22 mouse cellular contexts compared by ENCODE assay signal in the genomic region with DNA sequence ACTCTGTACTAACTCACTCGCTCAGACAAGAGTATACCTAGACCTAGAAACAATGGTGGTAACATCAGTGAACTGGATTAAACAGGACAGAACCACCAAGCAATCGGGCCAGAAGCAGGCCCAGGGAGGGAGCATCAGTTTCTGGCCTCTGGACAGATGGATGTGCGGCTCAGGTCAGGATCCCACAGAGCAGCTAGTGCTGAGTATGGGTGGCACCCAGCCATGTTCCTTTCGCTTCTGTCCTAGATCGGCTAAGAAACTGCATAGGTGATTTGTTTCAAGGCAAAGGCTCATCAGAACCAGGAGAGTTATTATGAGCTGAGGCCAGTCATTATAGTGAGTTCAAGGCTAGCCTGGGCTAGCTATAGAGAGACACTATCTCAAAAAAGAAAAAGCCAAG. TPM values are rescaled to one million over a fixed set of nuclear protein-coding genes. Genes with fewer than 3 reads are reported as not detected.
DNase-seq lines count a peak whose midpoint lies in the region; ATAC-seq lines count a peak whose summit lies in the region.
"Had no signal": no experiment of that assay in that cellular context is flagged by ENCODE, and none has a peak within 500 bp of the region (broad histone marks: within the 10 kb centered on the region; RNA-seq: fewer than 3 reads in every experiment).

No protein-coding gene starts in this region.

- H3K9me3 ChIP-seq in midbrain, embryonic 11.5 days (ENCODE audit: control insufficient read depth, low read length) = no peaks in the 10 kb centered on the region
- H3K9me3 ChIP-seq in midbrain, embryonic 15.5 days = no peaks in the 10 kb centered on the region
- no peaks in the 10 kb centered on the region for H3K9me3 ChIP-seq in hindbrain, embryonic 16.5 days (ENCODE audit: control insufficient read depth, low read length)
- H3K9me3 ChIP-seq: embryonic facial prominence, embryonic 15.5 days; forebrain, embryonic 12.5 days; heart, embryonic 15.5 days; hindbrain, embryonic 10.5 days had no signal

- H3K4me2 ChIP-seq in midbrain, embryonic 11.5 days = no peak overlapping the region
- no peak overlapping the region for H3K4me2 ChIP-seq in midbrain, embryonic 15.5 days
- no peak overlapping the region for H3K4me2 ChIP-seq in hindbrain, embryonic 16.5 days (ENCODE audit: low read length)
- H3K4me2 ChIP-seq: embryonic facial prominence, embryonic 15.5 days; forebrain, embryonic 12.5 days; heart, embryonic 11.5 days; heart, embryonic 15.5 days; hindbrain, embryonic 14.5 days had no signal

- no peaks in the 10 kb centered on the region for H3K36me3 ChIP-seq in midbrain, embryonic 11.5 days (ENCODE audit: control insufficient read depth, insufficient read depth, low read length)
- no peaks in the 10 kb centered on the region for H3K36me3 ChIP-seq in midbrain, embryonic 15.5 days (replicated peaks)
- no peaks in the 10 kb centered on the region for H3K36me3 ChIP-seq in hindbrain, embryonic 16.5 days (ENCODE audit: control insufficient read depth, insufficient read depth, low read length)
- H3K36me3 ChIP-seq: embryonic facial prominence, embryonic 15.5 days; forebrain, embryonic 12.5 days; heart, embryonic 15.5 days; hindbrain, embryonic 10.5 days had no signal

- no peak overlapping the region for H3K9ac ChIP-seq in midbrain, embryonic 11.5 days (ENCODE audit: low read length)
- no peak overlapping the region for H3K9ac ChIP-seq in midbrain, embryonic 15.5 days
- H3K9ac ChIP-seq in hindbrain, embryonic 16.5 days (ENCODE audit: low read depth, low read length) = no peak overlapping the region
- H3K9ac ChIP-seq: embryonic facial prominence, embryonic 15.5 days; forebrain, embryonic 12.5 days; heart, embryonic 15.5 days; hindbrain, embryonic 14.5 days had no signal

- no peaks in the 10 kb centered on the region for H3K4me1 ChIP-seq in midbrain, embryonic 11.5 days (ENCODE audit: control insufficient read depth, insufficient read depth, low read length)
- no peaks in the 10 kb centered on the region for H3K4me1 ChIP-seq in midbrain, embryonic 15.5 days
- H3K4me1 ChIP-seq in hindbrain, embryonic 16.5 days (ENCODE audit: control insufficient read depth, insufficient read depth, low read depth, low read length) = no peaks in the 10 kb centered on the region
- H3K4me1 ChIP-seq: embryonic facial prominence, embryonic 15.5 days; forebrain, embryonic 12.5 days had no signal

- no peak overlapping the region for H3K27ac ChIP-seq in midbrain, embryonic 11.5 days (ENCODE audit: low read depth, low read length)
- H3K27ac ChIP-seq in midbrain, embryonic 15.5 days = no peak overlapping the region
- no peak overlapping the region for H3K27ac ChIP-seq in hindbrain, embryonic 16.5 days (ENCODE audit: low read depth, low read length)
- H3K27ac ChIP-seq: embryonic facial prominence, embryonic 15.5 days; forebrain, embryonic 12.5 days; heart, adult 2 months; heart, embryonic 15.5 days; hindbrain, embryonic 10.5 days; hindbrain, embryonic 14.5 days had no signal

- 93% methylated on average over 5 of the region's 5 CpGs for WGBS in midbrain, embryonic 11.5 days
- WGBS in midbrain, embryonic 15.5 days = 92% methylated on average over 5 of the region's 5 CpGs
- 91% methylated on average over 5 of the region's 5 CpGs for WGBS in hindbrain, embryonic 16.5 days

- no peak overlapping the region for H3K4me3 ChIP-seq in midbrain, embryonic 11.5 days (ENCODE audit: low read depth, low read length)
- H3K4me3 ChIP-seq in midbrain, embryonic 15.5 days = no peak overlapping the region
- H3K4me3 ChIP-seq in hindbrain, embryonic 16.5 days (ENCODE audit: low read length) = no peak overlapping the region
- H3K4me3 ChIP-seq: embryonic facial prominence, embryonic 15.5 days; erythroblast, embryonic 14.5 days; forebrain, embryonic 12.5 days; heart, adult 2 months; heart, embryonic 15.5 days; hindbrain, embryonic 10.5 days had no signal

- no peaks in the 10 kb centered on the region for H3K27me3 ChIP-seq in midbrain, embryonic 11.5 days (ENCODE audit: control insufficient read depth, insufficient read depth, low read length)
- no peaks in the 10 kb centered on the region for H3K27me3 ChIP-seq in midbrain, embryonic 15.5 days (replicated peaks)
- H3K27me3 ChIP-seq in hindbrain, embryonic 16.5 days (replicated peaks; ENCODE audit: control insufficient read depth, insufficient read depth, low read length) = no peaks in the 10 kb centered on the region
- H3K27me3 ChIP-seq: embryonic facial prominence, embryonic 15.5 days; forebrain, embryonic 12.5 days; heart, embryonic 15.5 days had no signal

- peak; percentile 14 for DNase-seq in cerebellum, adult 11-12 months
- no peak for DNase-seq in cerebellum, postnatal 36 days
- peak; percentile 75 for DNase-seq in midbrain, embryonic 11.5 days (ENCODE audit: low spot score, missing footprints)
- DNase-seq in cerebellum, postnatal 14 days = peak; percentile 20 to 22
- DNase-seq in thymus, postnatal 25 days = no peak
- DNase-seq: adrenal gland, adult 8-10 months; adrenal gland, postnatal 36 days; embryo, embryonic 11 days; gastrocnemius, postnatal 10 days; heart, adult 2 months; kidney, adult 2 months had no signal

- ATAC-seq in midbrain, embryonic 11.5 days (ENCODE audit: low FRiP score) = no peak
- no peak for ATAC-seq in midbrain, embryonic 15.5 days (replicated peaks)
- no peak for ATAC-seq in hindbrain, embryonic 16.5 days
- ATAC-seq: forebrain, embryonic 16.5 days; intestine, embryonic 16.5 days had no signal

RNA-seq across cellular contexts. Expression of a gene that starts 27.3 kb away (rescaled TPM):
- polyA plus RNA-seq in midbrain, embryonic 11.5 days (2014; fragmentation: Nextera tagmentation; extraction: Ambion mirVana) = 2.6 and 3.1 TPM in 2 replicates
- polyA plus RNA-seq in midbrain, embryonic 15.5 days (2015; fragmentation: Nextera tagmentation; extraction: Ambion mirVana) = 4.3 and 4.5 TPM in 2 replicates
- polyA plus RNA-seq in hindbrain, embryonic 16.5 days (2015; fragmentation: Nextera tagmentation; extraction: Ambion mirVana) = 5.8 and 6.4 TPM in 2 replicates
- polyA plus RNA-seq: erythroblast, embryonic 14.5 days had no signal

RNA-seq across cellular contexts. Expression of a gene that starts 38.8 kb away (rescaled TPM):
- 1.9 and 2.1 TPM in 2 replicates for polyA plus RNA-seq in midbrain, embryonic 11.5 days (2014; fragmentation: Nextera tagmentation; extraction: Ambion mirVana)
- 6.5 and 8.2 TPM in 2 replicates for polyA plus RNA-seq in midbrain, embryonic 15.5 days (2015; fragmentation: Nextera tagmentation; extraction: Ambion mirVana)
- 7.8 and 8.1 TPM in 2 replicates for polyA plus RNA-seq in hindbrain, embryonic 16.5 days (2015; fragmentation: Nextera tagmentation; extraction: Ambion mirVana)

Comparison
In these comparisons a context has a peak if more than half of its experiments do, and no peak if none do; other contexts are left out.
1. DNase-seq: peak in cerebellum, adult 11-12 months (single experiment), midbrain, embryonic 11.5 days (single experiment) and cerebellum, postnatal 14 days (2 of 2); none in cerebellum, postnatal 36 days (0 of 2) and thymus, postnatal 25 days (single experiment).